Comparison of ENCODE assay signal across 15 mouse cellular contexts in genomic region chr16:30665881-30666280, GRCm38 (mm10).
DNase-seq lines count a peak whose midpoint lies in the region; ATAC-seq lines count a peak whose summit lies in the region.
"Had no signal": no experiment of that assay in that cellular context is flagged by ENCODE, and none has a peak within 500 bp of the region (broad histone marks: within the 10 kb centered on the region; RNA-seq: fewer than 3 reads in every experiment).

No protein-coding gene starts in this region.

- no peaks in the 10 kb centered on the region for H3K36me3 ChIP-seq in kidney, embryonic 14.5 days (ENCODE audit: control insufficient read depth, insufficient read depth, low read length)
- H3K36me3 ChIP-seq: forebrain, embryonic 15.5 days; heart, embryonic 13.5 days; hindbrain, embryonic 12.5 days had no signal

- WGBS in kidney, embryonic 14.5 days = 18% methylated on average over 2 of the region's 2 CpGs

- intact Hi-C loops in left cerebral cortex, postnatal 4 days (cut with DNase I) = no loop called here

- no peak overlapping the region for H3K9ac ChIP-seq in kidney, embryonic 14.5 days (ENCODE audit: low read depth, low read length)
- H3K9ac ChIP-seq: forebrain, embryonic 15.5 days; heart, embryonic 13.5 days; hindbrain, embryonic 12.5 days had no signal

- H3K27me3 ChIP-seq in kidney, embryonic 14.5 days (ENCODE audit: control insufficient read depth, insufficient read depth, low read length) = no peaks in the 10 kb centered on the region
- H3K27me3 ChIP-seq: forebrain, embryonic 15.5 days; hindbrain, embryonic 12.5 days had no signal

- H3K4me1 ChIP-seq in kidney, embryonic 14.5 days (ENCODE audit: control insufficient read depth, insufficient read depth, low read length) = peaks cover 7% of the 10 kb centered on the region; the same call in 1 of the 2 replicates
- H3K4me1 ChIP-seq: forebrain, embryonic 15.5 days; heart, embryonic 13.5 days; hindbrain, embryonic 12.5 days had no signal

- no peak overlapping the region for H3K27ac ChIP-seq in kidney, embryonic 14.5 days (ENCODE audit: low read depth, low read length)
- H3K27ac ChIP-seq: forebrain, embryonic 15.5 days; heart, embryonic 13.5 days; hindbrain, embryonic 12.5 days had no signal

- no peak overlapping the region for H3K4me3 ChIP-seq in kidney, embryonic 14.5 days (ENCODE audit: low read length)
- H3K4me3 ChIP-seq: forebrain, embryonic 15.5 days; heart, embryonic 13.5 days; hindbrain, embryonic 12.5 days had no signal

- no peak for ATAC-seq in kidney, embryonic 14.5 days (ENCODE audit: low FRiP score, low TSS enrichment)
- ATAC-seq: forebrain, embryonic 15.5 days; hindbrain, embryonic 16.5 days had no signal

- DNase-seq in cerebellum, postnatal 25 days = peak; percentile 31 to 35
- no peak for DNase-seq in cerebellum, adult 9-11 months
- peak; percentile 20 for DNase-seq in kidney, adult 9 months
- peak; percentile 69 for DNase-seq in left cerebral cortex, postnatal 4 days
- DNase-seq in left cerebral cortex, adult 11 months (ENCODE audit: low spot score) = no peak
- DNase-seq: adrenal gland, postnatal 10 days; cerebellum, adult 11-12 months; gastrocnemius, postnatal 36 days; heart, adult 11 months; heart, postnatal 36 days had no signal

- H3K9me3 ChIP-seq in kidney, embryonic 14.5 days (ENCODE audit: control insufficient read depth, low read length) = no peaks in the 10 kb centered on the region
- H3K9me3 ChIP-seq: forebrain, embryonic 15.5 days; heart, embryonic 13.5 days; hindbrain, embryonic 12.5 days had no signal

- H3K4me2 ChIP-seq in kidney, embryonic 14.5 days (replicated peaks; ENCODE audit: low read depth, low read length) = no peak overlapping the region
- H3K4me2 ChIP-seq: forebrain, embryonic 15.5 days; heart, embryonic 13.5 days; hindbrain, embryonic 12.5 days had no signal

Comparison
In these comparisons a context has a peak if more than half of its experiments do, and no peak if none do; other contexts are left out.
1. DNase-seq: peak in cerebellum, postnatal 25 days (2 of 2), kidney, adult 9 months (single experiment) and left cerebral cortex, postnatal 4 days (single experiment); none in cerebellum, adult 9-11 months (single experiment) and left cerebral cortex, adult 11 months (single experiment).